Mouse (Mus musculus): ENCODE data around the gene Trappc3l. TPM values are rescaled to one million over a fixed set of nuclear protein-coding genes. Genes with fewer than 3 reads are reported as not detected.

Trappc3l gene
- total and polyA plus RNA-seq, 3 experiments, result not detected

- no peaks in the 10 kb centered on the region for H3K36me3 ChIP-seq (replicated peaks in 1 of 2; ENCODE audit: control insufficient read depth in 1 of 2, insufficient read depth in 1 of 2, low read length in 1 of 2)
- H3K27ac ChIP-seq (ENCODE audit: insufficient read depth, low read depth), result no peak overlapping the region
- H3K79me2 ChIP-seq (replicated peaks; ENCODE audit: control insufficient read depth, extremely low read depth, insufficient read depth, poor library complexity, severe bottlenecking), result no peaks in the 10 kb centered on the region
- no peak overlapping the region for H3K9ac ChIP-seq (ENCODE audit: insufficient read depth, low read depth)
- in situ Hi-C loops (cut with MboI; ENCODE audit: low pct_ligation_motif_present, low pct_unique_long_range_greater_than_20kb, low sequenced_read_pairs) (no loop called here), dilution Hi-C loops (cut with MboI; ENCODE audit: extremely low pct_ligation_motif_present, extremely low pct_unique_long_range_greater_than_20kb, low sequenced_read_pairs) (no loop called here)
- H3K4me2 ChIP-seq (ENCODE audit: insufficient read depth, low read depth, poor library complexity, severe bottlenecking), result no peak overlapping the region
- no peak for DNase-seq (ENCODE audit: extremely low read depth)
- TF ChIP-seq MYC (IDR thresholded peaks at IDR 0.05; ENCODE audit: low read depth, low read length), result no peak
- no peak for TF ChIP-seq ZMIZ1 (IDR thresholded peaks at IDR 0.05; ENCODE audit: low read depth, low read length)
- TF ChIP-seq MEF2A (IDR thresholded peaks at IDR 0.05; ENCODE audit: borderline replicate concordance, low read depth, low read length), result no peak
- TF ChIP-seq TBP (conservative IDR thresholded peaks at IDR 0.05; ENCODE audit: low read depth, low read length), result no peak
- no peak for TF ChIP-seq BHLHE40 (IDR thresholded peaks at IDR 0.05; ENCODE audit: low read depth, low read length)
- TF ChIP-seq ZC3H11A (IDR thresholded peaks at IDR 0.05; ENCODE audit: low read depth, low read length), result no peak
- no peak for TF ChIP-seq E2F4 (IDR thresholded peaks at IDR 0.05; ENCODE audit: insufficient replicate concordance, low read depth, low read length)
- no peaks in the 10 kb centered on the region for H3K27me3 ChIP-seq (replicated peaks)
- peaks cover 0 to 8% of the 10 kb centered on the region in 2 experiments; a peak in 2 of 4 replicates for H3K4me1 ChIP-seq (ENCODE audit: control insufficient read depth in 1 of 2, insufficient read depth in 2 of 2)
- no peaks in the 10 kb centered on the region for H3K9me3 ChIP-seq (replicated peaks; ENCODE audit: low read length)
- H3K4me3 ChIP-seq (replicated peaks in 1 of 3; ENCODE audit: low read depth in 2 of 3, low read length in 2 of 3, poor library complexity in 1 of 3), result no peak overlapping the region
These were observed 29.2 kb downstream of the Trappc3l start for GRCm38 (mm10) chr10:34066591-34066990.

- no peak overlapping the region for H3K27ac ChIP-seq (ENCODE audit: insufficient read depth, low read depth)
- H3K4me1 ChIP-seq (ENCODE audit: control insufficient read depth in 1 of 2, insufficient read depth in 2 of 2), result peaks cover 0 to 8% of the 10 kb centered on the region in 2 experiments; a peak in 2 of 4 replicates
- H3K4me3 ChIP-seq (replicated peaks in 1 of 3; ENCODE audit: low read depth in 2 of 3, low read length in 2 of 3, poor library complexity in 1 of 3), result no peak overlapping the region
- H3K36me3 ChIP-seq (replicated peaks in 1 of 2; ENCODE audit: control insufficient read depth in 1 of 2, insufficient read depth in 1 of 2, low read length in 1 of 2), result no peaks in the 10 kb centered on the region
- H3K9ac ChIP-seq (ENCODE audit: insufficient read depth, low read depth), result no peak overlapping the region
- in situ Hi-C loops (cut with MboI; ENCODE audit: low pct_ligation_motif_present, low pct_unique_long_range_greater_than_20kb, low sequenced_read_pairs), result no loop called here
- no peaks in the 10 kb centered on the region for H3K79me2 ChIP-seq (replicated peaks; ENCODE audit: control insufficient read depth, extremely low read depth, insufficient read depth, poor library complexity, severe bottlenecking)
- no peak for TF ChIP-seq CHD1 (IDR thresholded peaks at IDR 0.05; ENCODE audit: low read depth, low read length)
- no peak for TF ChIP-seq MEF2A (IDR thresholded peaks at IDR 0.05; ENCODE audit: borderline replicate concordance, low read depth, low read length)
- TF ChIP-seq JUND (conservative IDR thresholded peaks at IDR 0.05; ENCODE audit: low read depth, low read length), result no peak
- no peak for TF ChIP-seq TCF12 (IDR thresholded peaks at IDR 0.05; ENCODE audit: low read depth, low read length)
- no peak for TF ChIP-seq NRF1 (IDR thresholded peaks at IDR 0.05; ENCODE audit: low read depth, low read length)
- no peak for TF ChIP-seq NELFE (IDR thresholded peaks at IDR 0.05; ENCODE audit: low read depth, low read length)
- TF ChIP-seq CHD2 (IDR thresholded peaks at IDR 0.05; ENCODE audit: low read length), result no peak
- TF ChIP-seq KAT2A (IDR thresholded peaks at IDR 0.05; ENCODE audit: insufficient replicate concordance, low read length), result no peak
- TF ChIP-seq BHLHE40 (IDR thresholded peaks at IDR 0.05; ENCODE audit: low read depth, low read length), result no peak
- TF ChIP-seq MXI1 (IDR thresholded peaks at IDR 0.05; ENCODE audit: low read depth, low read length), result no peak
- no peak for TF ChIP-seq MAX (IDR thresholded peaks at IDR 0.05; ENCODE audit: low read length)
- TF ChIP-seq ZNF384 (IDR thresholded peaks at IDR 0.05; ENCODE audit: low read depth, low read length), result no peak
- no peak for TF ChIP-seq ZKSCAN1 (IDR thresholded peaks at IDR 0.05; ENCODE audit: borderline replicate concordance, low read depth, low read length)
- H3K27me3 ChIP-seq (replicated peaks), result no peaks in the 10 kb centered on the region
- no peak for DNase-seq (ENCODE audit: extremely low read depth)
- dilution Hi-C loops (cut with MboI; ENCODE audit: extremely low pct_ligation_motif_present, extremely low pct_unique_long_range_greater_than_20kb, low sequenced_read_pairs), result no loop called here
- H3K4me2 ChIP-seq (ENCODE audit: insufficient read depth, low read depth, poor library complexity, severe bottlenecking), result no peak overlapping the region
- H3K9me3 ChIP-seq (replicated peaks; ENCODE audit: low read length), result no peaks in the 10 kb centered on the region
These were observed 32.2 kb downstream of the Trappc3l start for GRCm38 (mm10) chr10:34069606-34070005.

All from CH12.LX (cell line).